Mouse (Mus musculus) adipocyte (in vitro differentiated cells): ENCODE measurements at regions not wholly inside any gene's neighbourhood (a gene's known extent, or its start where the extent isn't known, plus 50 kb on each side); places are given as distances from the start of the nearest gene placed in this dataset.

Source experiments
- DNase-seq: peaks from one replicate; pipeline ENCODE4 v3.0.0-alpha.2; 2016; ENCODE audit warnings: low spot score

- peak; percentile 19 for DNase-seq
Observed at GRCm38 (mm10) chr6:147416592-147416991, 59.0 kb upstream of the Ccdc91 start.

- DNase-seq: no peak
Observed at GRCm38 (mm10) chr6:147413713-147414112, 61.9 kb upstream of the Ccdc91 start.

- DNase-seq: no peak
Observed at GRCm38 (mm10) chr6:147397984-147398383, 77.6 kb upstream of the Ccdc91 start.

- no peak for DNase-seq
Observed at GRCm38 (mm10) chr6:147391425-147392158, 84.0 kb upstream of the Ccdc91 start.

- no peak for DNase-seq
Observed at GRCm38 (mm10) chr6:147390499-147390898, 85.1 kb upstream of the Ccdc91 start.

- DNase-seq: no peak
Observed at GRCm38 (mm10) chr6:147388727-147389126, 86.9 kb upstream of the Ccdc91 start.

- no peak for DNase-seq
Observed at GRCm38 (mm10) chr6:147385606-147386005, 90.0 kb upstream of the Ccdc91 start.

- DNase-seq: no peak
Observed at GRCm38 (mm10) chr6:147380519-147380918, 95.1 kb upstream of the Ccdc91 start.

GRCm38 (mm10) chr6:147377679-147378078 lies 97.9 kb upstream of the Ccdc91 start:
- DNase-seq: no peak

GRCm38 (mm10) chr6:147371737-147372136 lies 103.9 kb upstream of the Ccdc91 start:
- no peak for DNase-seq

- DNase-seq: no peak
Observed at GRCm38 (mm10) chr6:147371336-147371735, 104.3 kb upstream of the Ccdc91 start.

- DNase-seq: no peak
Observed at GRCm38 (mm10) chr6:147362842-147363241, 98.9 kb upstream of the Pthlh start.

GRCm38 (mm10) chr6:147357031-147357430 lies 93.0 kb upstream of the Pthlh start:
- no peak for DNase-seq

- no peak for DNase-seq
Observed at GRCm38 (mm10) chr6:147356570-147356969, 92.6 kb upstream of the Pthlh start.

GRCm38 (mm10) chr6:147349566-147350237 lies 85.7 kb upstream of the Pthlh start:
- DNase-seq: no peak

GRCm38 (mm10) chr6:147348621-147349020 lies 84.6 kb upstream of the Pthlh start:
- no peak for DNase-seq

GRCm38 (mm10) chr6:147341042-147341441 lies 77.1 kb upstream of the Pthlh start:
- no peak for DNase-seq

GRCm38 (mm10) chr6:147332976-147333375 lies 69.0 kb upstream of the Pthlh start:
- no peak for DNase-seq

- no peak for DNase-seq
Observed at GRCm38 (mm10) chr6:147329201-147329600, 65.2 kb upstream of the Pthlh start.

- no peak for DNase-seq
Observed at GRCm38 (mm10) chr6:147324336-147324735, 60.4 kb upstream of the Pthlh start.

- DNase-seq: no peak
Observed at GRCm38 (mm10) chr6:147318106-147318505, 54.1 kb upstream of the Pthlh start.

GRCm38 (mm10) chr6:147316702-147317468 lies 52.9 kb upstream of the Pthlh start:
- peak; percentile 10 for DNase-seq

- no peak for DNase-seq
Observed at GRCm38 (mm10) chr6:147316140-147316539, 52.2 kb upstream of the Pthlh start.
